Mouse (Mus musculus) activated CD4-positive, CD25-positive, alpha-beta regulatory T cell, adult 4 months (primary cell): ENCODE data around the gene Nup54. TPM values are rescaled to one million over a fixed set of nuclear protein-coding genes. Genes with fewer than 3 reads are reported as not detected.

ENCODE experiments used
- ATAC-seq: one replicate; pipeline ENCODE4 v1.8.0; 2017
- polyA plus RNA-seq, 2 experiments: library from polyadenylated mRNA; unstranded; fragments of 100-300 nt; shearing (Covaris generic); gene quantifications; one replicate each; pipeline ENCODE4 v1.2.1; 2017

The Nup54 gene
- polyA plus RNA-seq, result 10 to 100 TPM; 34.5 to 40.6 TPM

DNA sequence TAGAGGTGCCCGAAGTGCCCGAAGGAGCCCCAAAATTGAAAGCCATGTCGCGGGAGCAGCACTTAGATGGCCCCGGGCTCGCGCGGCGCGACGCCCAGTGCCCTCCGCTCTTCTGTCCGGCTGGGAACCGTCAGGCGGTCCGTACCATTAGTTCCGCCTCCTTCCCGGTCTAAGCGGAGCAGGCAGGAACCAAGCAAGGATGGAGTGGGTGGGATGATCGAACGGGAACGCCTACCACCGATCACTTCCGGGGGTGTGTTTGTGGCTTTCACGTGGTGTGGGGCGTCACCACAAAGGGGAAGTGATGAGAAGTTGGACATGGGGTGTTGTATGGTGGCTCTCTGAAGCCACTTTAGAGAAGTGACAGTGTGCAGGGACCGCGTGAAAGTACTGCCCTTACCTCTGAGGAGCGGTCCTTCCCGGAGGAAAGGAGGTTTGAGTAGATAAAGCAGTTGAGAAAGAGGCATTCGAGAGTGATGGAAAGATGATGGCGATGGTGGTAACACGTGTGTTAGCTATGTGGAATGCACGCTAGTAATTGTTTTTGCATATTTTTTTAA, at the start of gene Nup54:
Gene Nup54, minus strand, starts transcription at position 195 of the 560 bp plus-strand sequence.
- peak; percentile 98 for ATAC-seq

DNA sequence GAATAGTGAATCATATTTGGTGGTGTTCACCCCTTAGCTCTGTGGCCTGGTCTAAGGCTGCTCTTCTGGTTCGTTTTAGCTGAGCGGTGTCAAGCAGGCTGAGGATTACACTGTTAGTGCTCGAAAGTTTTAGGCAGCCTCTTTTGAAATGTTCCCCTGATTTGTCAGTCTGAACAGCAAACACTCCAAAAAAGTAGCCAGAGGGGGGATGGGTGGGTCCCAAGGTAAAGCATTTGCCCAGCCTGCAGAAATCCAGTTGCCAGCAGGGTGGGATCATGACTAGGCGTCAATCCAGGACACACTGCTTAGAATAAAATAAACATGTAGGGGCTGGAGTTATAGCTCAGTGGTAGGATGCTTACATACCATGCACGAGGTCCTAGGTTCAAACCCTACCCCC, 37.8 kb upstream of the Nup54 start:
- ATAC-seq, result no peak

DNA sequence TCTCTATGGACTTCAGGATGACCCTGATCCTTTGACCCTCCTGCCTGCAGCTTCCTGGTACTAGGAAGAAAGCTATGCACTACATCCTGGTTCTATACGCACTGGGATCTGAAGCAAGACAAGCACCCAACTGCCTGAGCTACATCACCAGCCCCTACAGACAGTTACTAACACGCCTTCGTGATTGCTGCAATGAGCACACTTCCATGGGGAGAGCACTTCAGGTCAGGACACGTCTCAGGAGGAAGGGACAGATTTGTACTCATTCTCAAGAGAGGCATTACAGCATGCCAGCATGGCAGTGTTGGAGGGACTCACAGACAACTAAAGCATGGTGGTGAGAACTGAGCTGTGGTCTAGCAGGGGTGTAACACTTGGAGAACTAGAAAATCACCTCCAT, 36.5 kb upstream of the Nup54 start:
- no peak for ATAC-seq

DNA sequence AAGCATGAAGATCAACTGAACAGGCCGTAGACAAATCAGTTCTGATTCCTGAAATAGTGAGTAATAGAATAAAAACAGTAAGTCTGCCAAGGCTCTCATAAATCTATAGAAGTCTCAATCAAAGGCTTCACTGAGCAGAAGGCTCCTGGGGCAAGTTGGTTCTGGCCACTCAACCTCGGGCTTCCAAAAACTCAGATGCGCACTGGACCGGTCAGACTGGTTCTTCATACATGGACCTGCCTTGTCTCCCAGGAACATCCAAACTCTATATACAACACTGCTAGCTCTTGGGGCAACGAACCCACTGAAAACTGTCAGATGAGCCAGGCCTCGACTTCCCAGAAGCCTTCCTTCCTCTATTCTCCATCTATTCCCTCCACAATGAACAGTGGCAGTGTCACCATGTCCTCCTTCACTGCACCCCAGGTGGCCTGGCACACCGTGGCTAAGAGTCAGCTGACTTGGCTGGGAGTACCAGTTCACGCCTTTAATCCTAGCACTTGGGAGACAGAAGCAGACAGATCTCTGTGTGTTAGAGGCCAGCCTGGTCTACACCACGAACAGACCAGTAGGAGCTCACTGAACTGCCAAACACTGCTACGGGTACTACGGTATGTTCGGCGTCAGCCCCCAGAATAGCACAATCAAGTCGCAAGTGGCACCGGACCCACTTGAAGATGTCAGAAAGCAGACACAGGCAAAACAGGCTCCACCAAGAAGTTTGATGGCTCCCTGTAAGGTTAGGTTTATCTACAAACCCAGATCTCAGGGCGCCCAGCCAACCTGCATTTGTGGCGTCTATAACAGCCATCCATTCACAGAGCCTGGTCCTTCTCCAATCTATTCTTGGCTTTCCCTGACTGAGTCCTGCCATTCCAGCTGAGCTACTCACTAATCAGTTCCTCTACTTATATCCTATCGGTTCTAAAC, 34.4 kb upstream of the Nup54 start:
- no peak for ATAC-seq

DNA sequence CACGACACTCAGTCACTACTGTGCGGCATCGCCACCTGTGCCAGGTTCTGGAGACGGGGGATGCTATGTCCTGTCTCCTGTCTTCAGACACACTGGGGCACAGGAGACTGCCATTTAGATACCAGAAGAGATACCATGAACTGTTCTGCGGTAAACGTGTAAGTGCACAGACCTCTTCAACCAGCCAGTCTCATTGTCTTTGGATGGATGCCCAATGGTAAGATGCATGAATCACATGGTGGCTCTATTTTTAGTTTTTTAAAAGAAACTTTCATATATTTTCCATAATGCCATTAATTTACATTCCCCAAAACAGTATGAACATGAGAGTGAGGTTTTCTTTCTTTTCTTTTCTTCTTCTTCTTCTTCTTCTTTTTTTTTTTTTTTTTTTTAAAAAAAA, 33.2 kb upstream of the Nup54 start:
- no peak for ATAC-seq

DNA sequence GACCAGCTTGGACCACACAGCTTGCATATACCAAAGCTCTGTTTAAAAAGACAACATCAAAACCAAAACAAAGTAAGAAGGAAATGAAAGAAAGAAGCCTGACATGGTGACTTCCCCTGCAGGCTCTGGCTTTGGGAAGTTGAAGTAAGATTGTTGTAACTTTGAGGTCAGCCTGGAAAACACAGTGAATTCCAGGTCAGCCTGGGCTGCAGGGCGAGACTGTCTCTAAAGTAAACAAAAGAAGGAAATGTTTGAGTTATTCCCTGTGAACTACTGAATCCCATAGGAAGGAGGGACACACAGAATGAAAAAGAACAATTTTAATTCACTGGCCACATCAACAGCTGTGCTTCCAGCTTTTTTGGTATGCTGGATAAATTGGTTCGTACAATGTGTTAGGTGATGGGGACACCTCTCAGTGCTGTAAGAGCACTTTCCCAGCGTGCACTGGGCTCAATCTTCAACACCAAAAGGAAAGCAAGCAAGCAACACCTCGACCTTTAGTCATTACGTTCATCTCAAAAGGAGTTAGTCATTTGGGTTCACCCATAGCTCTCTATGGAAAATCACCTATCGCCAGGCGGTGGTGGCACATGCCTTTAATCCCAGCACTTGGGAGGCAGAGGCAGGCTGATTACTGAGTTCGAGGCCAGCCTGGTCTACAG, 32.2 kb upstream of the Nup54 start:
- peak; percentile 70 for ATAC-seq

DNA sequence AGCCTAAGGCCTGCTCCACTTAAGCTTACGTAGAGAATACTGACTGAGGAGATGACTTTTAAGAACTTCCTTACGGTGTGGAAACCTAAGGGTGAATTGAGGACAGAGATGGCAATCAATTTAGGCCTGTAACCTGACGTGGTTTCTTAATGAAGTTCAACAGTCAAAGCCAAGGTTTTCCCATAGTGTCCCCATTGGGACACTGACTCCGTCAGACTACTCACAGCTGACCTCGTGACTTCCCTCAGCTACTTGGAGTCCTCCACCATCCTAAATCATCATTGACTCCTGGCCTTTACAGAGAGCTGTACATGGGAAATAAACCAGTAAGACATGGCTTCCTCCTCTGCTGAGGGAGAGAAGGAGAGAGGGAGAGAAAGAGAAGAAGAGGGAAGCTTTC, 30.5 kb upstream of the Nup54 start:
- no peak for ATAC-seq

DNA sequence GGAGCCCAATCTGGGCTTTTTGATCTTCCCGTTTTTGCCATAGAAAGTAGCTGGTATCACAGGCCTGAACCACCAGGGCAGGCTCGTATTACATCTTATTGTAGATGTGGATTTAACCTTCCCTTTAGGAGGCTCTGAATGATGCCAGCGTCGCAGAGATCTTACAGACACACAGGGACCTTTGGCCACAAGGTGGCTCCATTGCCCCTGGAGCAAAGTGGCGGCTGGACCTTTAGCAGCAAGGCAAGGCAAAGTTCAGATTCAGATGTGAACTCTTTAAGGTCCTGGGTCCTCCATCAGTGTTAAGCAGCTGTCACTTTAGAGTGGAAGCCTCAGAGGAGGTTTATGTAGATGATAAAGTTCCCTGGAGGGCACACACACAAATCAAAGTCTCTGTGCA, 26.3 kb upstream of the Nup54 start:
- peak; percentile 80 for ATAC-seq

DNA sequence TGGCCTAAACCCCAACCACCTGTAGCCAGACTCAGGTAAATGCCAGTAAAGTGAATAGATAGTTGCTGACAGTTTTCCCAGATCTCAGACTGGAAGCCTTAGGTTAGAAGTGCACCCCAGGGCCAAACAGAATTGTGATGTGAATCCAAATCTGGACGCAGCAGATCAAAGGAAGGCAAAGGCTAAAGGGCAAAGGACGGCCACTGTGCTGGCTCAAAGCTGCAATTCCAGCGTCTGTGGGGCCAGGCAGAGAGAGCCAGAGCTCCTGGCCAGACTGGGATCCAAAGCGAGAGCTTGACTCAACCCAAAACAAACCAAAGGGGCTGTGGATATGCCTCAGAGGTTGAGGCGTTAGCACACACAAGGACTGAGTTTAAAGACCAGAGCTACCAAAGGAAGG, 23.7 kb upstream of the Nup54 start:
- ATAC-seq, result no peak

DNA sequence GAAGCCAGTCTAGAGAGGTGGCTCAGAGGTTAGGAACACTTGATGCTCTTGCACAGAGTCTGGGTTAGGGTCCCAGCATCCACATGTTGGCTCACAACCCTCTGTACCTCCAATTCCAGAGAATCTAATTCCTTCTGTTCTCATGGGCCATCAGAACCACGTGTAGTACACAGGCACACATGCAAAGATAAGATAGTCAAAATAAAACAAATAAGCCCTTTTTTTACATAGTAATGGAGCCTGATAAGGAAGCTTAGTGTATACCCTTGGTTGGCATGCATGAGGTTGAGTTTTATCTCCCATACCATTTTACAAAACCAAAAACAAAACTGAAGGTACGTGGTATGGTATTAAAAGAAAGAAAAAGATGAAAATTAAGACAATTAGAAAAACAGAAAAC, 22.4 kb upstream of the Nup54 start:
- no peak for ATAC-seq

DNA sequence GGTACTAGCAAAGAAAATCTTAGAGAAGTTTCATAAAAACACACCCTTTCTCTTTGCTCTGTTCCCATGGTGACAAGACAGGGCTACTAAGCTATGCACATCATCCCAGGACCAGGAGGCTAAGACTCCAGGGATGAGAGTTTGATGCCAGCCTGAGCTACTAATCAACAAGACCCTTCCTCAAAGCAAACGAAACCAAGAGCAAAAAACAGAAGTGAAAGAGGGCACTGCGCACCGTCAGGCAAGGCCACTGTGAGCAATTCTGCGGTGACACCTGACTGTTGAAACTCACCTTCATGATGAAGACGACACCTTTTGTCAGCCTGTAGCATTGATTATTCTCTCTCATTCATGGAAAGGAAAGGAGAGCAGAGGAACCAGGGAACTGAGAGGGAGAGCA, 17.9 kb upstream of the Nup54 start:
- no peak for ATAC-seq

DNA sequence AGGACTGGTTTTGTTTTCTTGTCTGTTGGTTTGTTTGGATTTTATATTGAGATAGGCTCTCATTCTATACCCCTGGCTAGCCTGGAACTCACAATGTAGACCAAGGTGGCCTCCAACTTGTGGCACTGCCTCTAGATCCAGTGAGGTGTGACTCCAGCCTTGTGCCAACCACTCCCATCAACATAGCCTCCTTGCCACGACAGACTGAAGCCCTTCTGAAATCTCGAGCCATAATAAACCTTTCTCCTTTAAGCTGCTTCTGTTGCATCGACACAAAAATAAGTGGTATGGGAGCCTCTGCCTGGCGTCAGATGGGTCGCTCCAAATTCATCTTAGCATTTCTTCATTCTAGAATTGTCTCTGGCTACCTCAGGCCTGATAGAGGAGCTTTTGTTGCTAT, 11.7 kb upstream of the Nup54 start:
- ATAC-seq, result no peak

DNA sequence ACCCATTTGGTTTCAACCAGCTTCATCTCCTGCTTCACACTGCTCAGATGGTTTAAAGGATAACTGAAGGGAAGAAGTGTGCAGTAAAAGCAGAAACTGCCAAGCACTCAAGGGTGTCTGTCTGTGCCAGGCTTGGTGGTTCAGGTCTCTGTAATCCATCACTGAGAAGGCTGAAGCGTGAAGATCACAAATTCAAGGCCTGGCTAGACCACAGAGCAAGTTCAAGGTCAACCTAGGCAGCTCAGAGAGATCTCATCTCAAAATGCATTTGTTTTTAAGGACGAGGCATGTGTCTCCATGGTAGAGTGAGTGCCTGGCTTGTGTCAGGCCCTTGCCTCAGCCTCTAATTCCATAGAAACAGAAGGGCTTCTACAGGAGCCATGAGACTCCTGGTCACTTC, 10.0 kb upstream of the Nup54 start:
- no peak for ATAC-seq

DNA sequence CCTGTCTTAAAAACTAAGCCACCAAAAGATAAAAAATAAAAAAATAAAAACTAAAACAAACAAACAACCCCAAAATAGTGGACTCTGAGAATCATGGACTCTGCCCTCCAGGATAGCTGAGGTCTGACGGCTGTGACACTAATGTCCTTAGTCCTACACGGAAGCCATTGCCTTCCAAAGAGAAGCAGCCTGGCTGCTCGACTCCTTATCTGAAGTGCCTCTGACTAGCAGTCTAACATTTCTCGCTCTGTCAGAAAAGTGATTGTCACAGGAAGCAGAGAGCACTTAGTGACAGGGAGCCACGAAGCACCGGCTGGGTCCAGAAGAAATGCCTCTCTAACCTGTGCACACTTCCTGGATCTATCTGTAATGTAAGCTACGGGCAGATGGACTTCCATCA, 7.9 kb upstream of the Nup54 start:
- ATAC-seq, result no peak

DNA sequence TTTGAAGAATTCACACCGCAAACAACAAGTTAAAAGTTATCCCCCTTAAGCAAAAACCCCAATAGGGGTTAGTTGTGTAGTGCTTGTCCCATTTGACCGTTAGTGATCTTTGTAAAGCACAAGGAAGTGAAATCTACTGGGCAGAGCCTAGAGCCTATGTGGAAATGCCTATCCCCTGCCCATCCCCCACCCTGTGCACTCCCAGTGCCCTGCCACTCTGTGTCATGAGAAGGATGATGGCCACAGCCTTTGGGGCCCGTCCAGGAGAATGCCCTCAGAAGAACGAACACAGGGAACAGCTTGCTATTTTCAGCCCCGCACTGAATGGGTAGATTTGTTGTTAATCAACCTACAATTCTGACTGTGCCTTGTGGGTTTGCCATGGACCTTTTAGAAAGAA, 6.5 kb upstream of the Nup54 start:
- ATAC-seq, result no peak

DNA sequence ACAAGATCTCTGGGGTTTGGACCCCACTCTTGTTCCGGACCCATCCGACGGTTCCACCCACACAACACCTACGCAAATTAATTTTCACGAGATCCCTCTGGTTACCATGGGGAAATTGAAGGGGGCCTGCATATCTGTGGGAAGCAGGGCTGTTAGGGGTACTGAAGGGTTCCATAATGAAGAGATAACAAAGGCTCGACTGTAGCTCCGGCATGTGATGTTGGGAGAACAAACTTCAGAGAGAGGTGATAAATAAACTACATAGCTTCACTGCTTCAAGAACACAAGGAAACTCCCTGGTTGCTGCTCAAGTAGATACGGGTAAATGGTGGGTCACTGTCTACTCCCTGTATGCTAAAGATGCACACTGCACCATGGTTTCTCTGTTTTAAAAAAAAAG, 3.5 kb upstream of the Nup54 start:
- no peak for ATAC-seq

DNA sequence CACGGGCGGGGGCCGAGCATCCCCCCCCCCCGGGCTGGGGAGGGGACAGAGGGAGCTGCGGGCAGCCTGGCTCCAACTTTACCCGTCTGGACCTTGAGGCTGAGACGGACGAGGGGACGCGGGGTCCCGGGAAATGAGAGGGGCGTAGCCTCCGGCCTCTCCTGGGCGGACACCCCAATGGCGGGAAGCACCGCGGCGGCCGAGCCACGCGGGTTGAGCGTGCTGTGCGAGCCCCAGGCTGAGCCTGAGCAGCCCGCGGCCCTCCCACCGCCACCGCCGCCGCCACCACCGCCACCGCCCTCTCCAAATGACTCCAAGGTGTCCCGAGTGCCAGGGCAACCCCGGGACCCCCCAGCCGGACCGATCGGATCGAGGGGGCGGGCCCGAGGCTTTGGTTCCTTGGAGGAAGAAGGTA, 441 bp downstream of the Nup54 start:
- ATAC-seq, result peak; percentile 15

DNA sequence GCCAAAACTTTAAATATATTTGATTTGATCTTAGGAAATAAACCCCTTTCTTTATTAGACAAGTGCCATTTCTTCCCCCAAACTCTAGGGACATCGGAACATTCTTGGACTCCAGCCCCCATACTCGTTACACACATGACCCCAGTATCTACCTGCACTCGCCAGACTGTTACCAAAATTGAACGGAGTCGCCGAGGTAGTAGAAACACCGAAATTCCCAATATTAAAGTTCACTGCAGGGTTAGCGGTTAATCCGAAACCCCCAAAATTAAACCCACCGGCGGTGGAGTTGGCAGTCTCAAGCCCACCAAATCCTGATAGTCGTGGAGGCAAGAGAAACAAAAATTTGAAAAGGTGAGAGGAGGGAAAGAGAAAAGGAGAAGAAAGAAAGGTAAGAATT, 949 bp downstream of the Nup54 start:
- ATAC-seq, result no peak

DNA sequence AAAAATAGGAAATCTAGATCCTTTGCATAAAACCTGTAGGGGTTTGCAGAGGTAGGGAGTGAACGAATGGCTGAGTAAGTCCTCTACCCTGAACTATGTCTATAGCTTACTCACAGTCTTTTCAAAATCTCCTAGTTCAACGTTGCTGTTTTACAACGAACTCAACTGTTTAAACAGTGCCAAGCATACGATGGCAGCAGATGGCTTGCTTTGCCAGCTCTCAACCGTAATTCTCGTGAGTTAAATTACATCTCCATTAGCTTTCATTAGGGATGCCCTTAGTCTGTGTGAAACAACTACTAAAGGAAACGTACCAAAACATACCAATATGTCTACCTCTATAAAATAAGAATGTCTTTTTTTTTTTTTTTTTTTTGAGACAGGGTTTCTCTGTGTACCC, 3.4 kb downstream of the Nup54 start:
- no peak for ATAC-seq

DNA sequence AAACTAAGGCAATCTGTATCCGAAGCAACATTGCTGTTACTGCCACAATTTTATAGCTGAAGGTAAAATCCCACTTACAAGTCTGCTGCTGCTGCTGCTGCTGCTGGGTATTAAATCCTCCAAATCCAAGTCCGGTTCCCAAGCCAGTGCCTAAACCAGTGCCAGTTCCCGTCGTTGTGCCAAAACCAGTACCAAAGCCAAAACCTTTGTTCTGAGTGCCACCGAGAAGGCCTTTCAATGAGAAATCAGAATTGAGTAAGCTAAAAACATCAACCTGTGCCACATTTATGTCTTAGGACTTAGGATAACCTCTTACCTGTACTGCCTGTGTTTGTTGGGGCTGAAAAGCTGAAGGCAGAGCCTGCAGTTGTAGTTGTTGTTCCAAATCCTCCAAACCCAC, 4.3 kb downstream of the Nup54 start:
- ATAC-seq, result no peak

DNA sequence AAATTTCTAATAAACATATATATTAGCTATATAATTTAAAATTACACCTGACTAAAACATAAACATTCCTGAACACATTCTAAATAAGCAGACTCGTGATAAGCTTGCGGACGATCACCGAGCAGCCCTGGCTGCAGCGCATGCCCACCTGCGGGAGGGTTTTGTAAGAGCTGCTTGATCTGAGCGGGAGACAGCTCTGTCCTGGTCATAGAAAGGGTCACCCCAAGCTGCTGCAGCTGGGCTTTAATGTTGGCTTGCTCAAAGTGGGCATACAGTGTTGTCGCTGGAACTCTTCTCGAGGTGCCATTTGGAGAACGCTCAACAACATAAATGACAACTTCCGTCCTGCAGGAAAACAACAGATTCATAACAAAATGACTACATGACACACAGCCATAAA, 10.9 kb downstream of the Nup54 start:
- ATAC-seq, result no peak

DNA sequence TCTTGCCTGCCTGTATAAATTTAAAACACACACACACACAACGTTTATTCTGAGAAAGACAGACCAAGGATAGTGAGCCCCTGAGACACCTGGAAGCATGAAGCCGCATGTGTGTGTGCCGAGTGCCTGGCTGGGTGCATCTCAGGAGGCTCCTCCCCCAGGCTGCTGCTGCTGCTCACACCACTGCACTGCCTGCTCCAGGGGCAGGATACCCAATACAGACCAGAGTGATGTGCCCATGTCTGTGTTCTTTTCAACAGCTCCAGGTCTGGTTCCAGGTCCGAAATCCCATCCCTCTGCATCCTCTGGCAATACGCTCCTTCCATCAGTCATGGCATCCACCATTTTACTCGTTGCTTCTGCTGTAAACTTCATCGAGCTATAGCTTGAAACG, 21.0 kb downstream of the Nup54 start:
- ATAC-seq, result no peak

DNA sequence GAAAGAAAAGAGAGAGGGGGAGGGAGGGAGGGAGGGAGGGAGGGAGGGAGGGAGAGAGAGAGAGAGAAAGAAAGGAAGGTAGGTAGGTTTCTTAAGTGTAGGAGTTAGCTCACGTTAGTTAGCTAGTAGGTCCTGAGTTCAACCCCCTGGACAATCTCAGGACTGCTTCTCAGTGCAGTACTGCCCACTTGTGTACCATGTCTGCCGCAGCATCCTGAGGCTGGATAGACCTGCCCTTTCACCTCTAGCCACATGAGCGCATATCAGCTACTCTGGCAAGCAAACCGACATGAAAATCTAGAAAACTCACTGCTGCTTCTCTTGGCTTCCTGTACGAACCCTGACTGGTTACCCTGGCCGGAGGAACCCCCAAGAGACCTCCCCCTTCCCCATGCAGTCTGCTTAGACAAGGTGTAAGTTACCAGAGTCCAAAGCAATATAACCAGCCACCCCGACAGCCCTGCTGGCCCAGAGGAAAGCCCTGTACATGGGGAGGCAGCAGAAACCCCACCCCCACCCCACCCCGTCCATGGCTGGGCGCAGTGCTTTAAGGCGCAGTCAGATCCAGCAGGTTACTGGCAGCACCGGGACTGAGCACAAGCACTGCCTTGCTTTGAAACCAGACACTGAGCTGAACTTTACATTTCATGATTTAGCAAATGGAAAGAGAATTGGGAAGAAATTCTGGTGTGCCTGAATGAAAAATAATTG, 21.6 kb downstream of the Nup54 start:
- ATAC-seq, result no peak
